Mouse (Mus musculus): ENCODE measurements around the gene Snx11.
"Not testable (repeated sequence)": the region's sequence is repeated elsewhere in the genome, so short reads cannot be mapped to it uniquely, and the experiment has no call there.

Snx11 gene

DNA sequence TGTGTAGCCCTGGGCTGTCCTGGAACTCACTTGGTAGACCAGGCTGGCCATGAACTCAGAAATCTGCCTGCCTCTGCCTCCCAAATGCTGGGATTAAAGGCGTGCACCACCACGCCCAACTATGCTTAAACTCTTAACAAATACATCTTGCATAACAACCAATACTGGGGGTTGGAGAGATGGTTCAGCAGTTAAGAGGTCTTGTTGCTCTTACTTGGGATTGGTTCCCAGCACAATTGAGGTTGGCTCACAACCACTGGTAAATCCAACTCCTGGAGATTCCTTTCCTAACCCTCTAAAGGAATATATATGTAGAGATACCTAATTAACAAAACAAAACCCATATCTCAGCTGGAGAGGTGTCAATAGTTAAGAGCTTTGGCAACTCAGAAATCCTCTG lies 18.7 kb upstream of the Snx11 start:
- no peak for DNase-seq (ENCODE audit: low read depth)

DNA sequence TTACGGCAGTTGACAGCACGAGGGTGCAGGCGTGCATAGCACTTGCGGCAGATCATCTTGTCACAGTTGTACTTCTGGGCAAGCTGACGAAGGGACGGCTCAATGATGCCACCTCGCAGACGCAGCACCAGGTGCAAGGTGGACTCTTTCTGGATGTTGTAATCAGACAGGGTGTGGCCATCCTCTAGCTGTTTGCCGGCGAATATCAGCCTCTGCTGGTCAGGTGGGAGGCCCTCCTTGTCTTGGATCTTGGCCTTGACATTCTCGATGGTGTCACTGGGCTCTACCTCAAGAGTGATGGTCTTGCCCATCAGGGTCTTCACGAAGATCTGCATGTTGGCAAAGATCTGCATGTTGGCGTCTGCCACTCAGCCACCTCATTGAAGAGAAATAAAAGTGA lies 18.1 kb upstream of the Snx11 start:
- DNase-seq (ENCODE audit: low read depth): no peak

DNA sequence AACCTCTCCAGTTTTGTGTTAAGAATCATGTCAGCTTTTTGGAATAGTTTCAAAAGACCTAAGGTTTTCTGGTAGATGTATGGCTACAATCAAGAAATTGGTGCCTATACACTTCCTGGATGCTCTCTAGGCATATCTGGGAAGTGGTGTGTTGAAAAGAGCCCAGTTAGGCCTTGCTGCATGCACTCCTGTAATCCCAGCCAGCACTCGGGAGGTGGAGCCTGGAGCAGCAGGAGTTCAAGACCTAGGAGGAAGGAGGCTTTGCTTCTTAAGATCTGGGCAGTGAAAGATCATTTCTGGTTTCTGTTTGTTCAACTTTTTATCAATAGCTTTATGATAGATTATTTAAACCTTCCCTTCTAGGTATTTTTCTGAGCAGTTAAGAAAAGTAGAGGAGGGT lies 13.3 kb upstream of the Snx11 start:
- DNase-seq (ENCODE audit: low read depth): no peak

DNA sequence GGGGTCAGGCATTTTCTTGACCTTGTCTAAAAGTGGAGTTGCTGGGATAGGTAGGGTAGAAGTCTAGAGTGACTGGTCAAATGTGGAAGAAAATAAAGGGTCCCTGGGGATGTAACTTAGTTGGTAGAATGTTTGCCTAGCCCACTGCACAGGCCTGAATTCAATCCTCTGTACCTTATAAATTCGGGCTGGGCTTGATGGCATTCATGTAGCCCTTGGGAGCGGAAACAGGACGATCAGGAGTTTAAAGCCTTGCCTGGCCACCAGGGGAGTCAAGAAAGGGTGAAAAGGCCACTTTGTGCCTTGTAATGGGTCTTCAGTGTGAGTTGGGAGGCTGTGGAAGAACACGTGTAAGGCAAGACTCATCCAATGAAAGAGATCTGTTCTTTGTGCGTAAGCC lies 12.6 kb upstream of the Snx11 start:
- DNase-seq (ENCODE audit: low read depth): no peak

DNA sequence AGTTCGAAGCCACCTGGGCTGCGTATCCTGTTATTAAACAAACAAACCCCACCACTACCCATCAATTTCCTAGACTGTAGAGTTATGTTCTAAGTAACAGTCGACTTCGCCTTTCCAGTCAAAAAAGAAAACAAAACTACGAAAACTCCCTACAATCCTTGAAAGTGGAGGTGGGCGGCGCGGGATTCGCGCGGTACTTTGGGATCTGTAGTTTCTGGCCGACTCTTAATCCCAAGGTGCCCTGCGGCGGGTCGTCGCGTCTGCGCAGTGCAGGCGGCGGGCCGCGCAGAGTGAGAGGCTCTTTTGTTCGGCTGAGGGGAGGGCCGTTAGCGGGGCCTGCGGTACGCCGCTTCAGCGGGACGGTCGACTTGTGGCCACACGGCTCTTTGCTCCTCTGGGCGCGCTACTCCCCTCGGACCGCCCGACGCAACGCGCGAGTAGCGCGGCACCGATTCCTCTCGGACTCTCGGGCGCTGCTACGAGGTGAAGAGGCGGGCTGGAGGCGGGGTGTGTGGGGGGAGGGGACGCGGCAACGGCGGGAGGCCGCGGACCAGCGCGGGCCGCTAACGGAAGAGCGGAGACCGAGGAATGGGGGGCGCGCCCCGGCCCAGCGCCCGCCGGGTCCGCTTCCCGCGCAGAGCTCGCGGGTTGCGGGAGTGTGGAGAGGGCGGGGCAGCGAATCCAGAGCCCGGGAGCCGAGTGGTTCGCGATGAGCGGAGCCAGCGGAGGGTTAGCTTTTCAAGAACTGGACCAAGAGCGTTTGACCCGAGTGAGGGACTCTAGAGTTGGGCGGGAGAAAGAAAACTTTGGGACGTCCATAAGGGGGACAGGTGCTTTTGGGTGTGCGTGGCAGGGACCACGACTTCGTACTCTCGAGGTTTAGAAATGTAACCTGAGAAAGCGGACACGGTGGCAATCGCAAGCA lies 11.8 kb upstream of the Snx11 start, which contains the start of gene Cbx1:
Gene Cbx1, plus strand, starts transcription at position 257 of the 925 bp plus-strand sequence.
- peak; percentile 78 for DNase-seq (ENCODE audit: low read depth)

DNA sequence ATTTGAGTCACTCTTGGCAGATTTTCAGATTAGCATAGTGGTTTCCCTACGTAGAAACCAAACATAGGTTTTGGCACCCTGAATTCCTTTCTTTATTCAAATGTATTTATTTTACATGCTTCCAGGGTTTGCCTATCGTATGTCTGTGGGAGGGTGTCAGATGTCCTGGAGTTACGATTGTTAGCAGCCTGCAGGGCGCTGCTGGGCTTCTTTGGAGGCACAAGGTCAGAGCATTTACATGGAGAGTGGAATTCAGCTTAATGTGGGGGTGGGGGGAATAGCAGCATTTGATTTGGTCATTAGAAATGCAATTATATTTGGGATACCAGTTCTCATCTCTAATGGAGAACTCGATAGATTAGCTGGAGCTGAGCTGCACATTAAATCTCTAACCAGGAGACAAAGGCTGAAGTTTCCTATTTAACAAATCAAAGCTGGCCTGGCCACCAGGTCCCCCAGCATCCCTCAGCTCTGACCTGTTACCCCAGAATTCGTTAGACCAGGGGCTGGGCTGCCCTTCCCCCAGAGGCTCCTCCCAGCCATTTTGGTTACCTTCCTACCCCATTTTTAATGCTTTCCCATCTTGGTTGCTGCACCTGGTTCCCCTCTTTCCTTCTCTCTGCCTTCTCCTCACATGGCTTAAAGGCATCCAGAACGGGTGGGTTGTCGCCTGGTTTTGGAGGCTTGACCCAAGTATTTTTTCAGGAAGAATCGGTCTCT lies 9.5 kb upstream of the Snx11 start:
- DNase-seq (ENCODE audit: low read depth): no peak

DNA sequence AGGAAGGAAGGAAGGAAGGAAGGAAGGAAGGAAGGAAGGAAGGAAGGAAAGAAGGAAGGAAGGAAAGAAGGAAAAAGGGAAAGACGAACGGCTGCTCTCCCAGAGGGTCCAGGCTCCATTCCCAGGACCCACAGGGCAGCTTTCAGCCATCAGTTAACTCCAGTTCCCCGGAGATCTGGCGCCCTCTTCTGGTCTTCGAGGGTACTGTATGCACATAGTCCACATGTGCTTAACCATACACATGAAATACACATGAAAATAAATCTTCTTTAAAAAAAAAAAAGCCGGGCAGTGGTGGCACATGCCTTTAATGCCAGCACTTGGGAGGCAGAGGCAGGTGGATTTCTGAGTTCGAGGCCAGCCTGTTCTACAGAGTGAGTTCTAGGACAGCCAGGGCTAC lies 7.5 kb upstream of the Snx11 start:
- not testable (repeated sequence) for DNase-seq (ENCODE audit: low read depth)

DNA sequence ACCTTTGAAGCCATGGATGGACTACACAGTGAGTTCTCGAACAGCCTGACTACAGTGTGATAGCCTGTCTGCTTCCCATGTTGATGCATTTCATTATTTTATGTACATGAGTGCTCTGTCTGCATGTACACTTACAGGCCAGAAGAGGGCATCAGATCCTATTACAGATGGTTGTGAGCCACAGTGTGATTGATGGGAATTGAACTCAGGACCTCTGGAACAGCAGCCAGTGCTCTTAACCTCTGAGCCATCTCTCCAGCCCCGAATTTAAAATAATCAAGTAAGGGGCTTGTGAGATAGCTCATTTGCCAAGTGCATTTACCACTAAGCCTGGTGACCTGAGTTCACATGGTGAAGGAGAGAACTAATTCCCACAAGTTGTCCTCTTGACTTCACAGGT lies 4.1 kb upstream of the Snx11 start:
- no peak for DNase-seq (ENCODE audit: low read depth)

DNA sequence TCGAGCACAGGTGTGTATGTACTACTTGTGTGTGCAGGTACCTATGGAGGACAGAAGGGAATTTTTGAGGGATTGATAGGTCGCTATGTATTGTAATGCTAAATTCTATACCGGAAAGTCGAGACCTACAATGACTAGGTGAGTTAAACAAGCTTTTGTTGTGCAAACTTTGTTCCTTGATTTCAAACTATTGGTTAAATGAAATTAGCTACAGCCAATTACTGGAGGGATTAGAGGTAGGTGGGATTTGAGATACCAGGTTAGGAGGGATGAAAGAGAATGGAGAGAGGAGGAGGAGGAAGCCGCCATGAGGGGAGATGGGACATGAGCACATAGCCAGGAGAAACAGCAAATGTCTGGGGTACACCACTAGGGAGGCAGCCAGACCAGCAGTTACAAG lies 2.9 kb upstream of the Snx11 start:
- DNase-seq (ENCODE audit: low read depth): no peak

DNA sequence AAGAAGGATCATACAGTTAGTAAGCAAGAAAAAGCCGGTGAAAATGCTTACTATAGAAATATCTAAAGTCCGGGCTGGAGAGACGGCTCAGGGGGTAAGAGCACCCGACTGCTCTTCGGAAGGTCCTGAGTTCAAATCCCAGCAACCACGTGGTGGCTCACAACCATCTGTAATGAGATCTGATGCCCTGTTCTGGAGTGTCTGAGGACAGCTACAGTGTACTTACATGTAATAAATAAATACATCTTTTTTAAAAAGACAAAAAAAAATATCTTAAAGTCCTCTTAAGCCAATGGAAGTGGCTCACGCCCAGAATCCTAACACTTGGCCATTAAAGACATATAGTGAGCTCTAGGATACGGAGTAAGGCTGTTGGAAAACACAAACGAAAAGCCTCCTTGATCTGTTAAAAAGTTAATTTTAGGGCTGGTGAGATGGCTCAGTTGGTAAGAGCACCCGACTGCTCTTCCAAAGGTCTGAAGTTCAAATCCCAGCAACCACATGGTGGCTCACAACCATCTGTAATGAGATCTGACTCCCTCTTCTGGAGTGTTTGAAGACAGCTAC lies 785 bp upstream of the Snx11 start:
- DNase-seq (ENCODE audit: low read depth): not testable (repeated sequence)

DNA sequence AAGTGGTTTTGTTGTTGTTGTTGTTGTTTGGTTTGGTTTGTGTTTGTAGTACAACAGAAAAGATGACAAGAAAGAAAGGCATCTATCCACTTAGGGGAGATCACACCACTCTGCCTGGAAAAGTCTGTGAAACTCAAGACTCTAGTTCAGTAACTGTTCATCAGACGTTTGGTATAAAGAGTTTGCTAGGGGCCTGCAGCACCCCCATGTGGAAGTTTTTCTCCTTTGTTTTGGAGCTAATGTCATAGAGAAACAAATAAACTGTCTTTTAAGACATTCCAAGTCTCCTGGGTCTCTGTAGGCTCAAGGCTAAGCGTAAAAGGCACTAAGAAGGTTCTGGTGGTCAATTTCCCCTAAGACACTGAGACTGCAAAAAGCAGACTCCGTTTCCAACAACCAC lies 1.3 kb downstream of the Snx11 start:
- DNase-seq (ENCODE audit: low read depth): no peak

DNA sequence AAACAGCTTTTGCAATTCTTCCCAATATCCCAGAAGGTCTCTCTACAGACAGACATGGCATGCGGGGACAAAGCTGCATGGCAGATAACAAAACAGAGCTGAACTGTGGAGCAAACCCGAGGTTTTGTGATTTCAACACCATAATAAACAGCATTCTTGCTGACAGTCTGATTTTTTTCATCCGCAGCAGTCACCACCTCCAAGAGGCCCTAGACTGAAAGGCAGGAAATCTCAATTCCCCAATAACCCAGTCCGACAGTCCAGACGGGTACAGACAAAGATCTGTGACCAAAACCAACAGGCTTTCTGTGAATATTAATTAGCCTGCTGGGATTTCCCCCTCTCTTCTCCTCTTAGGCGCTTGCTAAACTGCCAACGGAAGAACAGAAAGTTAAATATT lies 1.7 kb downstream of the Snx11 start:
- no peak for DNase-seq (ENCODE audit: low read depth)

DNA sequence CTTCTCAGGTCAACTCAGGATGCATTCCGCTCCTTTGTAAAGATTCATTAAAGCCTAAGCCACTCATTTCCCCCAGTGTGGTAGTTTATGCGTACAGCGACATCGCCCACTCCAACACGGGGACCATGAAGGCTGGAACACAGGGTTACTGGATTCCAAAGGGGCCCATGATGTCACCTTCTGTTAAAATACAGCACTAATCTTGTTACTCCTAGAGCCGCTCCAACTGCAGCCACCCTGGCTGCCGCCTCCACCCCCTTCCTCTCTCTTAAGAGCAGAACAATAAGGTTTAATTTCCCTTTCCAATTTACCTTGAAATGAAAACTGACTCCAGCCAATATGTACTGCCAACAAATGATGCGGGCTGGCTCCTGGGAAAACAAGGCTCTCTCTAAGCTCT lies 2.3 kb downstream of the Snx11 start:
- no peak for DNase-seq (ENCODE audit: low read depth)

DNA sequence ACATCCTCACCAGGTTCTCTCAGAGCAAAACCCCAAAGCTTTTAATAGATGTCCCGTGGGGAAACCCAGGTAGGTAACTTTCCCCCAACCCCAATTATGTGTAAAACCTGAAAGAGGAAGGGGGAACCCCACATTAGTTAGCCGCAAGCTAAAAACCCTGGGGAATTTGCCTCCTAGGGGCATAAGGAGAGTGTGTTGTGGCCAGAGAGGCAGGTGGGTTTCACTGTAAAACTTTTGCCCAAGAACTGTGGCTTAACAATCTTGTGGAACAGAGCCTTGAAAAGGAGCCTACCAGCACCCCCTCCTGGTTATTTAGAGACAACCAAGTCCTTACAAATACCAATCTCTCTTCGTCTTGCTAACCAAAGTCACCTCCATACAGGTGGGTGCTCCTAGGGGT lies 2.8 kb downstream of the Snx11 start:
- DNase-seq (ENCODE audit: low read depth): no peak

DNA sequence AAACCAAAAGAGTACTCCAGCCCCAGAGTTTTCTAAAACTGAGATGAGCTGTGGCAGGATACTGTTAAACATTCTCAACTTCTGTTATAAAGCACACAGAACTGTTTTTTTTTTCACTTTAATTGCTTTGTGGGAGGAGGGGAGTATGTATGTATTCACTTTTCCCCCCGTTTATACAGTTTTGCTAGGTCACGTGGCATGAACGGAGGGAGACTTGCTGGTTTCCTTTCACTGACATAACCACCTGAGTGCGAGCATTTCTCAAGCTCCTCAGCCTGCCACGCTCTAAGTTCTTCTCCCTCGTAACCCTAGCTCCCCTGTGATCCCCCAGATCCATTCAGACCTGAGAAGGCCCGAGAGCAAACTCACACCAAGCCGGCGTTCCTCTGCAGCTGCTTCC lies 4.9 kb downstream of the Snx11 start:
- no peak for DNase-seq (ENCODE audit: low read depth)

DNA sequence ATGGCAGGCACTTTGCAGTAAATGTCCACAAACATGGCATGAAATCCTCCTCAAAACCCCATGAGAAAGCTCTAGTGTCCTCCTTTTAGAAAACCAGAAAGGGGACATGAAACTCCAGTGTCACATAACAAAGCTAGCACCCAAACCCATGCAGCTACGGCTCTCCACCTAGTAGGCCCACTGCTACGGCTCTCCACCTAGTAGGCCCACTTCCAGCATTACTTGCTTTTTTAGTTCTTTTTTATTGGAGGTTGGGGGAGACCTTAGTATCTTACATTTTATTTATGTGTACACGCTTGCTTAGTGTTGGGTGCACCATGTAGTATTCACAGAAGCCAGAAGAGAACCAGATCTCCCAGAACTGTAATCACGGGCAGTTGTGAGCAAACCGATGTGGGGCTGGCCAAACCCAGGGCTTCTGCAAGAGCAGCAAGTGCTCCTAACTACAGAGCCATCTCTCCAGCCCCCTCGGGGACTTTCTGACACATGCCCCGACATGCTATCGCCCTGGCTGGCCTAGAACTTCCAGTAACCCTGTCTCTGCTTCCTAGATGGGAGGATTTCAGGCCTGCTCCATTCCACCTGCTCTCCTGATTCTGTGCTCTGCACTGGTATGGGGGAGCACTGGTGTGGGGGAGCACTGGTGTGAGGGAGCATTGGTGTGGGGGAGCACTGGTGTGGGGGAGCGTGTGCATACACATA lies 5.9 kb downstream of the Snx11 start:
- no peak for DNase-seq (ENCODE audit: low read depth)

DNA sequence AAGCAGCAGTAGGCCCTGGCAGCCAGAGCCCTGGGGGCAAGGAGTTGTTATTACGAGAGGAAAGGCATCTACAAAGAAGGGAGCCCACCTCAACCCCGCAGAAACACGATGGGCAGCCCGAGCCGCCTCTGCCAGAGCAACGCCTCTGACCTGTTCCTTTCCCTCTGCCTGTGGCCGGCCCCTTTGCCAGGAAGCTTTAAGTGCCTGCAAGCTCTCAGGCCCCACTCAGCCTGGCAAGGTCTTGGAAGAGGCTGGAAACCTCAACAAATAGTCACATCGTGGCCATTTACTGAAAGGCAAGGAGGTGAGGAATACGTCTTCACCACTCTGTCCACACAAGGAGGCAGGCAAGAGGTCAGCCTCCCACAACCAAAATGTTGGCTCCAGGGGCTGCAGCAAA lies 9.1 kb downstream of the Snx11 start:
- no peak for DNase-seq (ENCODE audit: low read depth)

DNA sequence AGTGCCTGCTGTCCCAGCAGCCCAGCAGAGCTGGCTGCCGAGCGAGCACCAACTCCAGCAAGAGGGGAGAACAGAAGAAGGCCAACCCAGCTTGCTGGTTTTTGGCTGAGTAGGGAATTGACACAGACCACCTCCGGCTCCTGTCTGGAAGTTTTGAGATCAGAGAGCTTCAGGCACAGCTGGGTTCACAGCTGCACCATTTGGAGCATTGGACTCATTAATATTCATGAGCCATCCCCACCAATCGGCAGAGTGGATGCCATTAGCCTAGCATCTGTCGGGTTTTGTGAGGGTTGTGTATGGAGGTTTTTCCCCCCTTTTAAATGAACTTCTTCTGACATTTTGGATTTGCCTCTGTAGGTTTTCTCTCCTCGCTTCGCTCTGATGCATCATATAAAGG lies 10.3 kb downstream of the Snx11 start:
- no peak for DNase-seq (ENCODE audit: low read depth)

DNA sequence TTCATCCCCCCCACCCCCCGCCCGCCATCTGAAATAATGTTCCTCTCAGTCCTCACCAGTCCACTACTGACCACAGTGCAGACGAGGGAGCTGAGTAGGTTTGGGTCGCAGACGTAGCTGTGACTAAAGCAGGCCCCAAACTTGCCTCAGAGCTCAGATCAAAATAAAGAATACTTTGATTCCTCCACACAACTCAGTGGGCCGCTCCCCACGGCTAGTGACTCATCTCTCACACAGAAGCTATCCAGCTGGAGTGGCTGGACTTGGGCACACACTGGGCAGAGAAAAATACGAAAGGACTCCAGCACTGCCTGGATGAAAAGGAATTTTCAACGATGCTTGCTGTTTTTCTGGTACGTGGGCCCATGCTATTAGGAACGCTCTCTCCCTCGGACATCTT lies 10.8 kb downstream of the Snx11 start:
- peak; percentile 93 for DNase-seq (ENCODE audit: low read depth)

DNA sequence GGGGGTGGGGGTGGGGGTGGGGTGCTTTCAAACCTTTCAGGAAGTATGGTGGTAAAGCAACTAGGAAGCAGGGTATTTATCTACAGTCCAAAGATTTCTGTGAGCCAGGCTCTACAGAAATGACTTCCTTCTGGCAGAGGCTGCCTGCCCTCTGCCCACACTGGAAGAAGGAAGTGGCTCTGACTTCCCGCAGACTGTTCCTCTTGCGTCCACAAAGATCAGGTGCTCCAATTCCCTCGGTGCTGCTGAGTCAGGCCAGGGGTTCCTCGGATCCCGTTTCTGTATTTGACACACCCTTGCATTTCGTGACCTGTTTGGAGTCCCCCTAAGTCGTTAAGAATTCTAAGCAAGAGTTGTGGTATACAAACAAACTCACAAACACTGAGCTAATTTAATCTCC lies 11.7 kb downstream of the Snx11 start:
- DNase-seq (ENCODE audit: low read depth): no peak

DNA sequence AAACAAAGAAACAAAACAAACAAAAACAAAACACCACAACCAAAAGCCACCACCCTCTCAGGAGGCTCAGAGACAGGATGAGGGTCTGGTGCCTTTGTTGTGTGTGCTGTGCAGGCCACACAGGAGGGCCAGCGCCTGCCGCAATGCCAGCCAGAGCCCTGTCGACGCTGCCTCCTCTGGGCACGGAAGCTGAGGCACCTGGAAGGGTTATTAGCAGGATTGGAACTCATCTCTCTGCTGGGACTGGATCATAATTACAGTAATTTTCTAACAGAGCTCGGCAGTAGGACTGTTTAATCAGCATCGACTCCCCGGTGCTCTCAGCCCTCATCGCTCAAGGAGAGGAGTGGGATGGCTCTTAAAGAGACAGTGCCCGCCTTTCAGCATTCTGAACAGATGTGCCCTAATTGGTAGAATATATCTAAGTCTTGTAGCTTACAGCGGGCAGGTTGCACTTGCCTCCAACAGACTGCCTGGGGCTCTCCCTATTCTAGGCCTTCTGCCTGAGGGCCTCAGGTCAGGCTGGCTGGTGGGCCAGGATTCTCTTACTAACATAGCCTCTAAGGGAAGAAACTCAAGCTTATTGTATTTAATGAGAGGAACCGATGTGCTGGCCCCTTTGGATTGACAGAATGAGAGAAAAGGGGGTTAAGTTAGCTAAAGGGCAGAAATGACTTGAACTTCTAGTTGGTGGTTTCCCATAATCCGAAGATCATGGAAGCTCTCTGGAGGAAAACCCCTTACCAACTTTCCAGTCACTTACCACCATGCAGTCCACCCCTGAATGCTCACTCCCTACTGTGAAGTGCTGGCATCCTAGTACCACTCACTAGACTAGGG lies 12.6 kb downstream of the Snx11 start:
- no peak for DNase-seq (ENCODE audit: low read depth)
